Mouse (Mus musculus) stomach, postnatal 0 days (tissue): Measurements from ENCODE around the gene Aco2.

Experiments used
- CTCF ChIP-seq: IDR thresholded peaks from 2 replicates; pipeline ENCODE4 v1.5.1; 2016; ENCODE audit warnings: antibody characterized with exemption, low read depth, mild to moderate bottlenecking, moderate library complexity
- EP300 ChIP-seq: optimal IDR thresholded peaks from 2 replicates; pipeline ENCODE3; 2016; ENCODE audit warnings: antibody characterized with exemption

DNA sequence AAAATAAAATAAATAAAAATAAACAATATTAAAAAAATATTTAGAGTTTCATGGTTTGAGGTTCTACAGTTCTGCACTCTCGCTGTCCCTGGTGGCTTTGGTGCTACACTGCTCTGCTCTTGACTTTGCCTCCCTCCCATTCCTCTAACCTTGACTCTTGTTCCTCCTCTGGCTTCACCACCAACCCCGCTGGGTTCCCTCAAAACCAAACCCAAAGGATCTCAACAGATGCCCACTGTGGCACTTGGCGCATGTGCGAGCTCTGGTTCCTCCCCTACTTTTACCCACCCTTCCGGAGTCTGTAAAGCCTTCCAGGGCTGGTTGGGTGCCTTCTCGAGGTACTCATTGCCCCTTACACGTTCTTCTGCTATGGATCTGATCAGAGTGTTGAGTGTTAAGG, 29.8 kb upstream of the Aco2 start:
- TF ChIP-seq CTCF, result no peak
- TF ChIP-seq EP300, result no peak
